Mouse (Mus musculus): Measurements from ENCODE around the gene Zfp771. TPM values are rescaled to one million over a fixed set of nuclear protein-coding genes. Genes with fewer than 3 reads are reported as not detected.

Gene Zfp771
- total RNA-seq, 4 experiments from 2014 or later: 32.9 to 46.1 (median 39.7) TPM

DNA sequence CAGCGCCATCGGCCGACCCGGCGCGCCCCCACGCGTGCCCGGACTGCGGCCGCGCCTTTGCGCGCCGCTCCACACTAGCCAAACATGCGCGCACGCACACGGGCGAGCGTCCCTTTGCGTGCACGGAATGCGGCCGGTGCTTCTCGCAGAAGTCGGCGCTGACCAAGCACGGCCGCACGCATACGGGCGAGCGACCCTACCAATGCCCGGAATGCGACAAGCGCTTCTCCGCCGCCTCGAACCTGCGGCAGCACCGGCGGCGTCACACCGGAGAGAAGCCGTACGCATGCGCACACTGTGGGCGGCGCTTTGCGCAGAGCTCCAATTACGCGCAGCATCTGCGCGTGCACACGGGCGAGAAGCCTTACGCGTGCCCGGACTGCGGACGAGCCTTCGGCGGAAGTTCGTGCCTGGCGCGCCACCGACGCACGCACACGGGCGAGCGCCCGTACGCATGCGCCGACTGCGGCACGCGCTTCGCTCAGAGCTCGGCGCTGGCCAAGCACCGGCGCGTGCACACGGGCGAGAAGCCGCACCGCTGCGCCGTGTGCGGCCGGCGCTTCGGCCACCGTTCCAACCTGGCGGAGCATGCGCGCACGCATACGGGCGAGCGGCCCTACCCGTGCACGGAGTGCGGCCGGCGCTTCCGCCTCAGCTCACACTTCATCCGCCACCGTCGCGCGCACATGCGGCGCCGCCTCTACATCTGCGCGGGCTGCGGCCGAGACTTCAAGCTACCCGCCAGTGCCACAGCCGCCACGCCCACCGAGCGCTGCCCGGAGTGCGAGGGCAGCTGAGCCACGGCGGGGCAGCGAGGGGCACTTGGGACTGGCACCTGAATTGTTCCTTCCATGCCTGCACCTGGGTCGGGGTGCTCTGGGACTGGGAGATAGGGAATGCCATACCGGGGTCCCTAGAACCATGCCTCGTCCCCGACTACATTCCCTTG is 10.0 kb downstream of the Zfp771 start:
- DNase-seq: peak; percentile 93

DNA sequence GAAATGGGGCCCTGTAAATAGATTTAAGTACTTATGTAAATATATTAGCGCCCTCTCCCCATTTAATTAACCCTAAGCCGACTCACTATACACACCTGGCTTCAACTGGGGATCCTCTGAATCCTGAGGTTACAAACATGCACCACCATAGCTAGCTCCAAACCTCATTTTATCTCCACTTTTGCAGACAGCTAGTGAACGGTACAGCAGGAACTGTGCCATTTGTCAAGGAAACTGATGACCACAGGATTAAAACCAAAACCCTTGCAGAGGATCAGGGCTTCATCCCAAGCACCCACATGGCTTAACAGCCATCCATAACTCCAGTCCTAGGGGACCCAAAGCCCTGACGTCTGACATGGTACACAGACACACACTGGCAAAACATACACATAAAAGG is 10.9 kb downstream of the Zfp771 start:
- no peak for DNase-seq

DNA sequence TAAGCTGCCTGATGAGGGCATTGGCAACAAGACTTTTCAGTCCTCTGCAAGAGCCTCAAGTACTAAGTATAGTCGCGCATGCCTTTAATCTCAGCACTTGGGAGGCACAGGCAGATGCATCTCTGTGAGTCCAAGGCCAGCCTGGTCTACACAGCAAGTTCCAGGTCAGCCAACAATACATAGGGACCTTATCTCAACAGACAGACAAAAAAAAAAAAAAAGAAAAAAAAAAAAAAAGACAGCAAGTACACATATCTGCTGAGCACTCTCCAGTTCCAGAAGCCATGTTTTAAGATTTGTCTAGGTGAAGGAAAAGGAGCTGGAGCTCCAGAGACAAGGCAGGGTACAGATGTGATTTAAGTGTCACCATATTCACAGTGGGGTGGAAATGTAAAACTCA is 11.9 kb downstream of the Zfp771 start:
- DNase-seq: no peak

DNA sequence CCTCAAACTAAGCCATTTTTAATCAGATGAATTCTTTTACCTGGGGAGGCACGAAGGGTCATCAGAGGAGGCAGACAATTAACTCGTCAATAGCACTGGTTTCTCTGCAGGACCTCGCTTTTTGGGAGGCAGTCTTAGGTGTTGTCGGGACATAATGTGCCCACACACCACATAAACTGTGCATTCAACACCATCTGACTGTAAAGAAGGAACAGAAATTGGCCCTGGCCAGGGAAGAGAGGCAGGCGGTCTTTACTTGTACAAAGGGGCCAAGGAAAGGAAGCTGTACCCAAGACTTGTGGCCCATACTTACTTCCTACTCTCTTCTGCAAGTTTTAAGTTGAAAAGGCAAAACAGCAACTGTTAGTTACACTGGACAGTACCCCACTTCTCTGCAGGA is 12.4 kb downstream of the Zfp771 start:
- DNase-seq: no peak

DNA sequence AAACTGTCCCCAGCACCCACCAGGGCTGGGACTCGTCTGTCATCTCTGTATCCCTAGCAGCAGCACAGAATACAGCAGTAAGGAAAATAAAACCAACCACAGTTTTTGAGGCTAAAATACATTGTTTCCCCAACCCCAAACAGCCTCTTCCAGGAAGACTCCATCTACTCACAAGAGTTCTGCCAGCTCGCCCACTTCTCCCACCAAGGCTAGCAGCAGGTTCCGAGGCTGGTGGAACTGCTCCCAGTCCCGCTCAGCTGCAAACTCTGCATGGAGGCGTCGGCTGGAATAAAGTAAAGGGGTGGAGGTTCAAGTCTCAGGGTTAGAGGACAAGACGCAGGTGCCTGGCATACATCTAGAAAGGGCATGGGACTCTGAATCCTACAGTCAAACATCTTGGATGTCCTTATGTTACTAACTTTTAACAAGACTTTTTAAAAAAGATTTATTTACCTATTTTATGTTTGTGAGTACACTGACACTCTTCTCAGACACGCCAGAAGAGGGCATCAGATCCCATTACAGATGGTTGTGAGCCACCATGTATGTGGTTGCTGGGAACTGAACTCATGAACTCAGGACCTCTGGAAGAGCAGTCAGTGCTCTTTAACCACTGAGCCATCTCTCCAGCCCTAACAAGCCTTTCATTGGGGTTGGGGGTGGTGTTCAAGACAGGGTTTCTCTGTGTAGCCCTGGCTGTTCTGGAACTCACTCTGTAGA is 15.3 kb downstream of the Zfp771 start:
- no peak for DNase-seq

DNA sequence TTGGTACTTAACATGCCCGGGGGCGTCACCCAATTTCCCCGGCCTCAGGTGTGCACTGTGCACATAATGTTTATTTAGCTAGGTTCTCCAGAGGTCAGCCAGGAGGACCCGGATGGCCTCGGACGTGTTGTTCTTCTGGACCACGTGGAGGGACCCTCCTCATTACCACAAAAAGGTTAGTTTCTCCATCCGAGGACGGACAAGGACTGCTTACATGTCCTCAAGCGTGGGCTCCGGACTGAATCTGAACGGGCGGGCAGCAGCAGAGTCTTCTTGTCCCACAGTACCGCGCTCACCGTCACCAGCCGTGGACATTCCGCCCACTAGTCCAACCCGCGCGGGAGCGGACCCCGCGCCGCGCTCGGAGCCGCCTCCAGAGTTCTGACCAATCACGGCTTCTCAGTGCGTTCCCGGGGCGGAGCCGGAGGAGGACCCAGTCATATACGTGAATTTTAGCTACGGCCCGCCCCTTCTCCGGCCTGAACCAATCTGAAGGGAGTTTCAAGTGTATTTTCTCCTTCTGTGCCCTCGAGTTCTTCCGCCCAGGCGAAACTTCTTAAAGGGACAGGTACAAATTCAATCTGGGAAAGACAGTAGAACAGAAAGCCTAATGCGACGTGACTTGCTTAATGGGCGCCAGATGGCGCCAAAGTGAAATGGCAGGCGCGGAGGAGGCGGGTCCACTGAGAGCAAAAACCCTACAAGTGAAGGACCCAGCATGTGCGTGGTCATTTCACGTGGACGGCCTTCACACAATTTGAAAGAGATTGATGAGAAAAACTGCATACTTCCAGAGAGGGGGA is 16.4 kb downstream of the Zfp771 start, which contains the start of gene Dctpp1:
TSS of gene Dctpp1 (minus strand) at position 401 of the 803 bp plus-strand sequence.
- DNase-seq: peak; percentile 98

DNA sequence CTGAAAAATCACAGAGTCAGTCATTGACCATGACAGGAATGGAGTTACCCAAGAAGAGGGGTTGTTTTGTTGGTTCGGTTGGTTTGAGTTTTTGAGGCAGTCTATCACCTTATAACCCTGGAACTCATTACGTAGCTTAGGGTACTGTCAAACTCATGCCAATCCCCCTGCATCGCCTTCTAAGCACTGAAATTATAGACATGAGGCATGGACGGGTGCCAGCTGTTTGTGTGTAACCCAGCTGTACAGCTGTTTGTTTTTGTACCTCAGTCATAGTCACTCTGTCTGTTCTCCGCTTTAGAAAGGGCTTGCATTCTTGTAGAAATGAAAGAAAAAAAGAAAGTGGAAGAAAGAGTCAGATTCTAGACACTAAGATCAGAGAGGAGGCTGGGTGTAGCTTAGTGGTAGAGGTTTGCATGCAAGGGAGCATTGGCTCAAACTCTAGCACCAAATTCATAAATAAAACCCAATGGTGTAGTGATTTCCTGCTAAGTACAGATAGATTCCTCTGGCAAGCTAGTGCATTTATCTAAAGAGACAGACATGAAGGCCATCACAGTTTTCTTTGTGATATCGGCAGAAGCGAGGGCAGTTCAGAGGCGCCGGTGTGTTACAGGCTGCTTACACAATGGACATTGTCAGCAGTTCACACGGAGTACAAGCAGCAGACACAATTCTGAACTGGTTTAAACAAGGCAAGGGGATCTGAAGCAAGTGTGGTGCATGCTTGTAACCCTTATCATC is 18.3 kb downstream of the Zfp771 start:
- DNase-seq: no peak

DNA sequence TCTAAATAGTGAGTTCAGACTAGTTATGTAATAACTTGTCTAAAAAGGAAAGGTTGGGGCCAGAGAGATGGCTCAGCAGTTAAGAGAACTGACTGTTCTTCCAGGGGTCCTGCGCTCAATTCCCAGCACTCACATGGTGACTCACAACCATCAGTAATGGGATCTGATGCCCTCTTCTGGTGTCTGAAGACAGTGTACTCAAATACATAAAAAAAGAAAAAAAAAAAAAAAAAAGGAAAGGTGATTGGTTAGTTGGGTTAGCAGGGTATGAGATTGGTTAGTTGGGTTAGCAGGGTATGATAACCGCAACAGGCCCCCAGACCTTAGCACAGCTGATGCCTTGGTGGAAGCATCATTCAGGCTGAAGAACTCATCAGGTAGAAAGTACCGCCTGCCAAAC is 19.5 kb downstream of the Zfp771 start:
- DNase-seq: no peak

DNA sequence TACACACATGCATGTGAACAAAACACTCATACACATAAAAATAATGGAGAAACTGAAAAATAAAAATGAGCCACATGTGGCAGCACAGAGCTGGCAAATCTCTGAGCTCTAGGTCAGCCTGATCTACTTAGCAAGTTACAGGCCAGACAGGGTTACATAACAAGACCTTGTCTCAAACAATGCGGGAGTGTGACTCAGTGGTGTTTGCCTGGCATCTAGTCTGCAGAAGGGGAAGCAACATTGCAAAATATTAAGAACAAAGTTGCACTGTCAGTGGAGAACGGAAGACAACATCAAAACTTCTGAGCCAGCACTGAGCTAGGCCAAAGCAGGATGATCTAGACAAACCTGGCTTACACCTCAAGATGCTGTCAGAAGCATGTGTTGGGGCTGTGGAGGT is 26.2 kb downstream of the Zfp771 start:
- DNase-seq: no peak

DNA sequence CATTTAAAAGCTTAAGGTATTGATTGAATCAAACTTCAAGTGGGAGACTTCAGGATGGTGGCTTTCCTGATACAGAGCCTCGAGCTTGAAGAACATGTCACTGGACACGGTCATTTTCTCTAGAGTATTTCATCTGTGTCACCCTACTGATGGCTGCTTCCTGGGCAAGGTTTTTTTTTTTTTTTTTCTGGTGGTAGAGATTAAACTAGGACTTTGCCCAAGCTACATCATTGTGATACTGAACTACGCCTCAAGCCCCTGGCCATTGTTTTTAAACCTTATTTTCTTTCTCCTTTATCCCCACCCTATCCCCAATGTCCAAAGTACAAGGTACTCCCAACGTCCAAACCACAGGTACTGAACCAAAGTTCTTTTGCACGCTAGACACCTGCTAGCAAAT is 26.6 kb downstream of the Zfp771 start:
- DNase-seq: no peak

DNA sequence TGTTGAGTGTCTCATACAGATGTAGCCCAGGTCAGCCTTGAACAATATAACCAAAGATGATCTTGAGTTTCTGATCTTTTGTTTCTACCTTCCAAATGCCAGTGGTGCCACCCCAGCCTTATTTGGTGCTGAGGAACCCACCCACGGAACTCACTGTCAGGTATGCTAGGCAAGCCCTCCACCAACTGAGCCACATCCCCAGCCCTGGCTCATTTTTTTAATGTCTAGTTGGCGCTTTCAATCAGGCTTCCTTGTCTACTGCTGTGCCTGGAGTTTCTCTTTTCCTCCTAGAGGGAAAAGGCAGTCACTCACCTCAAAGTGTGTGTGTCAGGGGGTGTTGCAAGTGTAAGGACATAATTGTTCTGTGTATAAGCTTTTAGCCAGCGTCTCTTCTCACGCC is 27.0 kb downstream of the Zfp771 start:
- no peak for DNase-seq

DNA sequence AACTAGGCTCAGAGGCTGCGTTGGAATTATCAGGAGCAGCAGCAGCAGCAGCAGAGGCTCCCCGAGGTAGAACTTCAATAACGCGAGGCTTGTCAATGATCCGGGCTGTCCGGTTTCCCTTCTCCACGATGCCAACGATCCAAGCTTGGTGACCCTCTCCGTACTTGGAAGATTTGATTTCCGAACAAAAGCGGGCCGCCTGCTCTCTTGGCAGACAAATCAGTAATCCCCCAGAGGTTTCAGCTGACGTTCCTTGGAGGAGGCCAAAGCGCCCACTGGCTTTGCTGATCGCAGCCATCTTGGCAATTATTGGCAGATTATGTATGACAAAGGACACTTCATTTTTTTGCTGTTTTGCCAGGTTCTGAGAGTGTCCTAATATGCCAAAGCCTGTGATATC is 28.5 kb downstream of the Zfp771 start:
- DNase-seq: no peak

DNA sequence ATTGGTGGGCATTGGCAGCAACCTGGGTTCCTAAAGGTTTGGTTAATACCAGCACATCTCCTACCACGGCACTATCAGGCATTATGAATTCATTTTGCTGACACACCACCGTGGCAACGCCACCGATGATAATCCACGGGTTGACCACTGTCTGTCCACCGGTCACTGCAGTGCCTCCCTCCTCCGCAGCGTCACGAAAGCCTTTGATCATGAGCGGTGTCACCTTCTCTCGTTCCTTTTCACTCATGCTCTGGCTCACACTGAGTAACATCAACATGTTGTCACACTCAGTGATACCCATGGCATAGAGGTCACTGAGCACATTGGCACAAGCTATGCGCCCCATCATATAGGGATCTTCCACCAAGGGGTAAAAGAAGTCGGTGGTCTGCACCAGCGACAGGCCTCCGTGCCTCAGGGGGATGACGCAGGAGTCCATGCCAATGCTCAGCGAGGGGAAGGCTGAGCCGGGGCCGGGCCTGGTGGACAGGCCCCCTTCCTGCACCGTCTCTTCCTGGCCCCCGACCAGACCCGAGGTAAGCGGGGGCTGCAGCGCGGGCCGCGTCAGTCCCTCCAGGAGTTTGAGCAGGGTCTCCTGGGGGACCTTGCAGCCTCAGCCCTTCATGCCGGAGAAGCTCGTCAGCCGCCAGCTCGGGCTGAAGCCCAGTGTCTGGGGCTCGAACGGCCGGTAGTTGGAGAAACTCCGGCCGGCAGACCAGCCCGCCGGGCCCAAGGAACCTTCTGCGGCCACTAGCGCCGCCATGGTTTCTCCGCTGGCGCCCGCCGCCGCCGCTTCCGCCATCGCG is 29.2 kb downstream of the Zfp771 start:
- no peak for DNase-seq

DNA sequence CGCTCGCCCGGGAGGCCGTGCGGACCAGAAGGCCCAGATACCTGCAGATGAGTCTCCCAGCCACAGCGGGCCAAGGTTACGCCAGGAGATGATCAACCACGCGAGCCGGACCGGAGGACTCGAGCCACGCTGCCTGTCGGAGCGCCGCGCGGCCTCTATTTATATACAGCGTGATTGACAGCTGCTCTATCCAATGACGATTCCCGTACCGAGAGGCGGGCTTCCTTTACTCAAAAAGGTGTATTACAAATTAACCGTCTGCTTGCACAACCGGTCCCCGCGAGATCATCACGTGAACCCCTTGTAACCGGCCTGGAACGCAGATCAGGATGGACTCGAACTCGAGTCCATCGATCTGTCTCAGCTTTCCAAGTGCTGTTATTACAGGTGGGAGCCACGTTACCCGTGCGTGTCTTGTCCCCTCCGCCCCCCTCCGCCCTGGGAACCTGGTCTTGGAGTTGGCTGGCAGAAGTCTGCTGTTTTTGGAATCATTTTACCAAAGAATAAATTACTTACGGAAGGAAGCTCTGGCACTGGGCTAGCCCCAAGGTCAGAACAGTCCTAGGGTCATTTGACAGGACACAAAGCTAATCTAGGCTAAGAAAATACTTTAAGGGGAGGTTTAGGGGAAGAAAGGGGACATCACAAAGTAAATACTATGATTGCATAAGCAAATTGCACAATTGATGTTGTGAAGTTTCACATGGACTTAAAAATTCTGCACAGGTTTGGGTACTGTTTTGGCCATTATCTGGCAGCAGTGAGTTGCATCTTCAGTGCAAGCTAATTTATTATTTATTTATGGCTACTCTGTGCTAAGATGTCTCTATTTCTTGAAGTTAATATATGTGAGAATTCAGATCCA is 30.1 kb downstream of the Zfp771 start, which contains the start of gene Sephs2:
TSS of gene Sephs2 (minus strand) at position 131 of the 865 bp plus-strand sequence.
- DNase-seq: peak; percentile 92

DNA sequence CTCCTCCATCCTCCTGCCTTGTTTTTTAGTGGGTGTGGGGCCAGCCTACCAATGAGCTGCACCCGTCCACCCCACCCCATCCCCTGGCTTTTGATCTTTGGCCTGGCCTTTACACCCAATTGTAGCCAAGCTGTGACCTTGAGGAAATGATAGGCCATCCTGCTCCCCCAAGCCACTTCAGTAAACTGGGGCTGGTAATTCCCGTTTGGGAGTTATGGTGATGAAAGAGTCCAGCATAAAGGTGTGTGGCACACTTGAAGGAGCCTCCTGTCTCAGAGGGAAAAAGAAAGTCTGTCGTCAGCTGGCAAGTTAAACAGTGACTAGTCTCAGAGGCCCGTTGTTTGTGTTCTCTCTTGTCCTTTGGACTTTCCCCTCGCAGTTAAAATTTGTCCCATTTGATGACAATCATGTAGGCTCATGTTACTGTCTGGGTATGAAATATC is 32.5 kb downstream of the Zfp771 start:
- DNase-seq: no peak

DNA sequence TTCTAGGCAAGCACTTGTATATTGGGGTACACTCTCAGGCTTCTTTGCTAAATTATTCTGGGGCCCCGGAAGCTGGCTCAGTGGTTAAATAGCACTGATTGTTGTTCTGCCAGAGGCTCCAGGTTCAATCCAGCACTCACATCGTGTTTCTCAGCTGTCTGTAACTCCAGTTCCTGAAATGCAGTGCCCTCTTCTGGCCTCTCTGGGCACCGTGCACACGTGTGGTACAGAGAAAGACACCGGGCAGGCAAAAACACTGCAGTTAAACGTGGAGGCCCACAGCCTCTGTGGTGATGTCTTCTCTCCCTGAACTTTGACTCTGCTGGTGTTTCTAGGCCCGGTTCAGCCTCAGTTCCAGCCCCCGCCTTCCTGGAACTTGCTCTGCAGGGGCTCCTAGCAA is 34.2 kb downstream of the Zfp771 start:
- DNase-seq: no peak

DNA sequence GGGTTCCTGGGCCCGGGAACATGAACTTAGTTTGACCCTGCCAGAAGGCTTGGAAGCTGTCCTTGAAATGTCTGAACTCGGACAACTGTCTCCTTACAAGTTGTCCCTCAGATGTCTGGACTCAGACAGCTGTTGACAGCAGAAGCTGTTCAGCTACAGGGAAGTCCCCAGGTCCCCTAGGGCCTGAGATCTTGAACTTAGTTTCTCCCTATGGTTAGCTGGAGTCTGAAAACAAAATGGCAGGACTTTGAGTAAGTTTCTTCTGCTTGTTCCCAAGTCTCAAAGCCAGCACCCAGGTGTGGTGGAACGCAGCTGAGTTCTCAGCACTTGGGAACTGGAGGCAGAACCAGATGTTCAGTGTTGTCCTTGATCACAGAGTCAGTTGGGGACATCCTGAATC is 36.0 kb downstream of the Zfp771 start:
- DNase-seq: no peak

DNA sequence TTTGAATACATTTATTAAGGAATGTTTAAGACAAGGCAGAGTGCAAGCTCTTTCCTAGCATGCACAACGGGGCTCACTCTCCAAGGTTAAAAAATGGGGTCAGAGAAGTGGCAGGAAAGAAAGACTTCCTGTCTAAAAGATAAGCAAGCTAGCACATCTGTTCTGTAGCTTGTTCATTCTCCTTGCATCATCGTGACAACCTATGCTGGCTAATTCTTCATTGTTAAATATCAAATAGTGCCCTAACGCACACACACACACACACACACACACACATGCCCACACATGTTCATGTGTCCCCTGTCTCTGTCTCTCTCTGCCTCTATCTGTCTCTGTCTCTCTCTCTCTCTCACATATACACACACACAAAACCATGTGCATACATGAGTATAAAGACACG is 37.0 kb downstream of the Zfp771 start:
- no peak for DNase-seq

DNA sequence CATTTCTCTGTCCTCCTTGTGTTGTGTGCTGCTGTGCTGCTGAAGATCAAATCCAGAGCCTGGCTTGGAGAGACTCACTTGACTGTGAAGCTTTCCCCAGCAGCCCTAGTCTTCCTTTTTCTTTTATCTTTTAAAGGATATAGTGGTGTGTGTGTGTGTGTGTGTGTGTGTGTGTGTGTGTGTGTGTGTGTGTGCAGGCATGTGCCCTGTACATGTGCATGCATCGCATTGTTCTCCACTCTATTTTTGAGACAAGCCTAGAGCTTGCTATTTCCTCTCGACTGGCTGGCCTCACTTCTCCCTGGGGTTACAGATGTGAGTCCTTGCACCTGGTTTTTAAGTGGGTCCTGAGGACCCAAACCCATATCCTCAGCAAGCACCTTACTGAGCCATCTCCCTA is 38.1 kb downstream of the Zfp771 start:
- DNase-seq: no peak

DNA sequence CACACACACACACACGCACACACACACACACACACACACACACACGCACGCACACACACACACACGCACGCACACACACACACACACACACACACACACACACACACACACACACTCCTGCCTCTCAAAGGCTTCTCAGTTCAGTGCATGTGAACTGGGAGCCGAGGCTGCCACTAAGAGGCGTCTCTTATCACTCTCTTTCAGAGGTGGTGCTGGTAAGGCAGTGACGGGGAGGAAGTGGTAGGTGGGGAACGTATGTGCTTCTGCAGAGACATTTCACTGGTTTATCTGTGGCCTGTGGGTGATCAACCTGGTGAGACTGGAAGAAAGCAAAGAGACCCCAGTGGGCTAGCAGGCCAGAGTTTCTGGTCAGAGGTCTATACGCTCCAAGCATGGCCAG is 41.1 kb downstream of the Zfp771 start:
- no peak for DNase-seq
